Mouse (Mus musculus) heart, adult 2 months (tissue): ENCODE data around the gene Eras.

Experiments
- CTCF ChIP-seq: fragments of 200-600 bp; IDR thresholded peaks from 2 replicates; pipeline ENCODE4 v1.8.1; 2022; ENCODE audit warnings: antibody characterized with exemption, mild to moderate bottlenecking, moderate library complexity
- EP300 ChIP-seq: fragments of 200-500 bp; IDR thresholded peaks from 2 replicates; pipeline ENCODE4 v1.6.1; 2011; ENCODE audit warnings: low read depth, low read length, control low read depth; ENCODE audit not compliant: insufficient read depth
- POLR2A ChIP-seq: fragments of 200-500 bp; IDR thresholded peaks from 2 replicates; pipeline ENCODE4 v1.6.1; 2011; ENCODE audit warnings: mild to moderate bottlenecking, low read depth, low read length, control low read depth; ENCODE audit not compliant: insufficient read depth

DNA sequence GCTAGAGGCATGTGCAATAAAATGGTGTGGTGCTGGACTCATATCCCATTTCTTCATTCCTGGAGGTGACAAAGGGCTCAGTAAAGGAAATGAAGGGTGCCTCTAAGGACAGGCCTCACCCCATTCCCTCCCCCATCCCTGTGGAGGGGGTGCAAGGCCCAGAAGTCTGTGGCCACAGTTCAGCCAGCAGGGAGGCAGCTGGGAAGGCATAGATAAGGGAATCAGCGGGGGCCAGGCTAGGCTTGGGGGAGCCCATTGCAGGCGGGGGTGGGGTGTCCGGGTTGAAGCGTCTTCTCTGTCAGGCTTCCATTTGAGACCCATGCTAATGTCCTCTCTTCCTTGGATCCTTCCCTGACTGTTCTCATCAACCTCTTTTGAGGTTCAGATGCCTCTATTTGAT is 42.9 kb upstream of the Eras start:
- TF ChIP-seq EP300, result no peak
- TF ChIP-seq CTCF, result no peak
- no peak for TF ChIP-seq POLR2A
